Mouse (Mus musculus) spleen, adult 18-20 months (tissue): ENCODE results near the gene Vmn1r124.
"Not testable (repeated sequence)": the region's sequence is repeated elsewhere in the genome, so short reads cannot be mapped to it uniquely, and the experiment has no call there.

ENCODE experiments used
- DNase-seq, 2 experiments: peaks; one replicate each; pipeline ENCODE4 v3.0.0; 2022; ENCODE audit warnings: mixed read lengths in 2 of 2

Vmn1r124 gene

DNA sequence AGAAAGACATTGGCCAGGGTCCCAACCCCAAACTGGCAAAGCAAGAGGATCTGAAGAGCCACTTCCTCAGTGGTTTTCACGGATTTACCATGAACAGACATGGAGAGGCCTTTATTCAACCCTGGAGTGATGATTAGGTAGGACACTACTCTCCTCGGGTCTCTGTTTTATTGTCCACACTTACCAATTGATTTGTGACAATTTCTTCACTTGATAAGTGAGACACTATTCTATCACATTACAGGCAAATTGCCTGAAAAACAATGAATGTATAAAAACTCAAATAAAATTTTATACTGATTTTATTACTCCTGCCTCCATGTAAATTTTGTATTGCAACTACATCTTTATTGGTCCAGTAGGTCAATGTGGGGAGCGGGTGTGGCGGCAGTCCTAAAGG is at the start of gene Vmn1r124:
Gene Vmn1r124 (minus strand): TSS at position 101 of the 400 bp plus-strand sequence.
- DNase-seq: not testable (repeated sequence)

DNA sequence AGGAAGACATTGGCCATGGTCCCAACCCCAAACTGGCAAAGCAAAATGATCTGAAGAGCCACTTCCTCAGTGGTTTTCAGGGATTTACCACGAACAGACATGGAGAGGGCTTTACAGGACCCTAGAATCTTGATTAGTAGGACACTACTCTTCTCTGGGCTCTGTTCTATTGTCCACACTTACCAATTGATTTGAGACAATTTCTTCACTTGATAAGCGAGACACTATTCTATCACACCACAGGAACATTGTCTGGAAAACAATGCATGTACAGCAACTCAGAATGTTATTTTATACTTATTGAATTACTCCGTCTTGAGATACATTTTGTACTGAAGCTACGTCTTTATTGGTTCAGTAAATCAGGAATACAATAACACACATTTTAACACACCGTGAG is 41.0 kb upstream of the Vmn1r124 start, which contains the start of gene Vmn1r126:
Gene Vmn1r126 (minus strand): TSS at position 101 of the 400 bp plus-strand sequence.
- DNase-seq: not testable (repeated sequence)

DNA sequence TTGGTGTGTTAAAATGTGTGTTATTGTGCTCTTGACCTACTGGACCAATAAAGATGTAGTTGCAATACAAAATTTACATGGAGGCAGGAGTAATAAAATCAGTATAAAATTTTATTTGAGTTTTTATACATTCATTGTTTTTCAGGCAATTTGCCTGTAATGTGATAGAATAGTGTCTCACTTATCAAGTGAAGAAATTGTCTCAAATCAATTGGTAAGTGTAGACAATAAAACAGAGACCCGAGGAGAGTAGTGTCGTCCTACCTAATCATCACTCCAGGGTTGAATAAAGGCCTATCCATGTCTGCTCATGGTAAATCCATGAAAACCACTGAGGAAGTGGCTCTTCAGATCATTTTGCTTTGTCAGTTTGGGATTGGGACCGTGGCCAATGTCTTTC is 11.5 kb upstream of the Vmn1r124 start, which contains the start of gene Vmn1r125:
Gene Vmn1r125 (plus strand): TSS at position 301 of the 400 bp plus-strand sequence.
- not testable (repeated sequence) for DNase-seq
